In the genomic region with DNA sequence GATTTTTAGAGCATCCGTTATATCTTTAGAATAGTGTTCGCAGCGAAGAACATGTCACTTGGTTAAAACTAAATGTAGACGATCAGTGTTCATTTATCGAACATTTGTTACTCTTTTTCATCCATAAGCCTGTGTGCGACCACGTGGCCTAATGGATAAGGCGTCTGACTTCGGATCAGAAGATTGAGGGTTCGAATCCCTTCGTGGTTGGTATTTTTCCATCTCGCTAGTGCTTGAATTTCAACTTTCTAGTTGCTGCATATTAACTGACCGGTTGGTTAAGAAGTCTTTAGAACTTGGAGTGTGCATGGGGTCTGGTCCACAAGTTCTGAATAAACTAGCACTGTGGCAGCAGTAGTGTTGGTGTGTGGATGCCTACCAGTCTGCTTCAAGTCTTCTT, we compare ENCODE assay signal across 8 mouse cellular contexts. TPM values are rescaled to one million over a fixed set of nuclear protein-coding genes. Genes with fewer than 3 reads are reported as not detected.
DNase-seq lines count a peak whose midpoint lies in the region; ATAC-seq and TF ChIP-seq lines count a peak whose summit lies in the region.

No protein-coding gene starts in this region.

- H3K9ac ChIP-seq in hindbrain, postnatal 0 days (replicated peaks; ENCODE audit: low read length): peak overlapping the region; percentile 22; the same call in 1 of the 2 replicates

- TF ChIP-seq CTCF in gastrocnemius, adult 2 months (IDR thresholded peaks at IDR 0.05): no peak
- no peak for TF ChIP-seq CTCF in hindbrain, postnatal 0 days (IDR thresholded peaks at IDR 0.05; ENCODE audit: low read depth)

- H3K9me3 ChIP-seq in hindbrain, postnatal 0 days (ENCODE audit: low read length): no peaks in the 10 kb centered on the region

- no peaks in the 10 kb centered on the region for H3K27me3 ChIP-seq in hindbrain, postnatal 0 days (ENCODE audit: insufficient read depth, low read length)

- no peaks in the 10 kb centered on the region for H3K79me2 ChIP-seq in macrophage (ENCODE audit: inconsistent target)

- DNase-seq in cerebellum, postnatal 4 days (ENCODE audit: low spot score in 2 of 2): peak; percentile 46 to 88
- peak; percentile 65 for DNase-seq in gastrocnemius, adult 2 months
- peak; percentile 94 for DNase-seq in hindbrain, postnatal 0 days (ENCODE audit: low spot score)
- DNase-seq in left cerebral cortex, adult 18-20 months (ENCODE audit: low spot score in 2 of 2): peak; percentile 87 to 94
- DNase-seq in retina, postnatal 7 days (ENCODE audit: low read depth, low spot score): peak; percentile 74
- DNase-seq in urinary bladder, adult 2 months (ENCODE audit: low spot score): peak; percentile 24

- peak overlapping the region; percentile 83 for H3K4me3 ChIP-seq in gastrocnemius, adult 2 months
- peak overlapping the region; percentile 46 for H3K4me3 ChIP-seq in hindbrain, postnatal 0 days (ENCODE audit: low read length)
- peak overlapping the region; percentile 42 for H3K4me3 ChIP-seq in macrophage (ENCODE audit: inconsistent target)

- no peaks in the 10 kb centered on the region for H3K36me3 ChIP-seq in hindbrain, postnatal 0 days (ENCODE audit: insufficient read depth, low read length)
- no peaks in the 10 kb centered on the region for H3K36me3 ChIP-seq in macrophage (ENCODE audit: inconsistent target)

- no peak overlapping the region for H3K27ac ChIP-seq in gastrocnemius, adult 2 months
- no peak overlapping the region for H3K27ac ChIP-seq in hindbrain, postnatal 0 days
- no peak overlapping the region for H3K27ac ChIP-seq in macrophage

- peak overlapping the region; percentile 63 for H3K4me2 ChIP-seq in hindbrain, postnatal 0 days (ENCODE audit: low read depth, low read length)

- H3K4me1 ChIP-seq in hindbrain, postnatal 0 days (ENCODE audit: insufficient read depth, low read length): 0 out of 2 replicates have a peak, but pooled peaks cover 7% of the 10 kb centered on the region

- intact Hi-C loops in gastrocnemius, adult 2 months (cut with DNase I): loop anchor here (5.0 kb wide), 3 partner anchors 47 to 77 kb away; no protein-coding TSS in a partner anchor

- peak; percentile 64 for ATAC-seq in activated CD4-positive, CD25-positive, alpha-beta regulatory T cell, adult 4 months
- peak; percentile 86 for ATAC-seq in hindbrain, postnatal 0 days

- under 1% methylated on average over 13 of the region's 13 CpGs for WGBS in hindbrain, postnatal 0 days
- WGBS in macrophage (ENCODE audit: missing documents): 2% methylated on average over 13 of the region's 13 CpGs

RNA-seq across cellular contexts. Expression of gene Gpx5, which starts 13.0 kb away (rescaled TPM):
- not detected for polyA plus RNA-seq in activated CD4-positive, CD25-positive, alpha-beta regulatory T cell, adult 4 months (2017; shearing (Covaris generic))
- not detected for total RNA-seq in gastrocnemius, adult 2 months (2021)
- not detected in 2 replicates for total RNA-seq in hindbrain, postnatal 0 days (2014; rRNA removed)
- polyA plus RNA-seq in hindbrain, postnatal 0 days (2015; fragmentation: Nextera tagmentation; extraction: Ambion mirVana): not detected in 2 replicates
- total RNA-seq in left cerebral cortex, adult 18-20 months (2021): not detected
- total RNA-seq in macrophage (2018; cell fraction: chromatin; rRNA removed): not detected
- total RNA-seq in macrophage (2018; cell fraction: cytosol; rRNA removed): not detected
- not detected for total RNA-seq in macrophage (2018; cell fraction: nucleus; rRNA removed)
- polyA plus RNA-seq in macrophage (2018): not detected in 3 replicates
- polyA plus RNA-seq in urinary bladder, adult 2 months (2012; rRNA removed): 0.10 TPM in 1 of 2 replicates, not detected in the other

RNA-seq across cellular contexts. Expression of gene Gpx6, which starts 32.4 kb away (rescaled TPM):
- not detected for polyA plus RNA-seq in activated CD4-positive, CD25-positive, alpha-beta regulatory T cell, adult 4 months (2017; shearing (Covaris generic))
- total RNA-seq in gastrocnemius, adult 2 months (2021): not detected
- 0.32 and 0.84 TPM in 2 replicates for total RNA-seq in hindbrain, postnatal 0 days (2014; rRNA removed)
- polyA plus RNA-seq in hindbrain, postnatal 0 days (2015; fragmentation: Nextera tagmentation; extraction: Ambion mirVana): 0.59 and 0.61 TPM in 2 replicates
- total RNA-seq in left cerebral cortex, adult 18-20 months (2021): under 1 TPM; 0.33 to 0.37 TPM
- total RNA-seq in macrophage (2018; cell fraction: chromatin; rRNA removed): not detected
- not detected for total RNA-seq in macrophage (2018; cell fraction: cytosol; rRNA removed)
- total RNA-seq in macrophage (2018; cell fraction: nucleus; rRNA removed): not detected
- polyA plus RNA-seq in macrophage (2018): not detected in 3 replicates
- not detected in 2 replicates for polyA plus RNA-seq in urinary bladder, adult 2 months (2012; rRNA removed)

Comparison
In these comparisons a context has a peak if more than half of its experiments do, and no peak if none do; other contexts are left out.
1. DNase-seq: peak in every context shown above with its lines; median percentile 94 in hindbrain, postnatal 0 days; 90 in left cerebral cortex, adult 18-20 months; 74 in retina, postnatal 7 days; 67 in cerebellum, postnatal 4 days; 65 in gastrocnemius, adult 2 months; 24 in urinary bladder, adult 2 months.